ENCODE assay signal across 12 mouse cellular contexts in genomic region chr2:45088435-45089250, GRCm38 (mm10). TPM values are rescaled to one million over a fixed set of nuclear protein-coding genes. Genes with fewer than 3 reads are reported as not detected.
DNase-seq lines count a peak whose midpoint lies in the region; ATAC-seq and TF ChIP-seq lines count a peak whose summit lies in the region.
"Had no signal": no experiment of that assay in that cellular context is flagged by ENCODE, and none has a peak within 500 bp of the region (broad histone marks: within the 10 kb centered on the region; RNA-seq: fewer than 3 reads in every experiment).

No protein-coding gene starts in this region.

- DNase-seq in heart, embryonic 10.5 days (ENCODE audit: low spot score), result no peak
- no peak for DNase-seq in heart, adult 8-10 months (ENCODE audit: low spot score)
- no peak for DNase-seq in testis, postnatal 14 days (ENCODE audit: low spot score)
- no peak for DNase-seq in thymus, postnatal 10 days (ENCODE audit: low spot score in 2 of 2)
- DNase-seq in B cell, adult 2 months, result no peak
- no peak for DNase-seq in urinary bladder, postnatal 10 days (ENCODE audit: low spot score)
- DNase-seq: cerebellum, postnatal 14 days; layer of hippocampus, adult 9-11 months had no signal

- WGBS in heart, embryonic 10.5 days, result 39% methylated on average over 15 of the region's 15 CpGs

- 0 out of 2 replicates have a peak, but pooled peaks have one; percentile 17 for ATAC-seq in megakaryocyte-erythroid progenitor cell, adult 5-6 weeks (replicated peaks; ENCODE audit: low FRiP score, low TSS enrichment, poor library complexity, severe bottlenecking)

- no peaks in the 10 kb centered on the region for H3K36me3 ChIP-seq in heart, embryonic 10.5 days
- H3K36me3 ChIP-seq in testis, adult 2 months (ENCODE audit: control insufficient read depth, insufficient read depth, low read length), result no peaks in the 10 kb centered on the region

- H3K4me3 ChIP-seq in heart, embryonic 10.5 days, result no peak overlapping the region
- H3K4me3 ChIP-seq in testis, adult 2 months (ENCODE audit: control insufficient read depth, low read depth, low read length), result no peak overlapping the region
- H3K4me3 ChIP-seq: megakaryocyte, embryonic 14.5 days had no signal

- H3K9me3 ChIP-seq in heart, embryonic 10.5 days, result no peaks in the 10 kb centered on the region
- H3K9me3 ChIP-seq: megakaryocyte, embryonic 14.5 days had no signal

- TF ChIP-seq CTCF in testis, adult 2 months (IDR thresholded peaks at IDR 0.05; ENCODE audit: control insufficient read depth, insufficient read depth, insufficient replicate concordance, low read depth, low read length), result no peak

- TF ChIP-seq POLR2A in testis, adult 2 months (IDR thresholded peaks at IDR 0.05; ENCODE audit: control insufficient read depth, low read depth, low read length), result no peak

- 0 out of 2 replicates have a peak overlapping the region, but pooled peaks have one; percentile 47 for H3K27ac ChIP-seq in heart, embryonic 10.5 days
- H3K27ac ChIP-seq in testis, adult 2 months (ENCODE audit: control insufficient read depth, insufficient read depth, low read depth, low read length), result peak overlapping the region; percentile 42
- H3K27ac ChIP-seq: liver, embryonic 14.5 days had no signal

- H3K27me3 ChIP-seq in heart, embryonic 10.5 days (ENCODE audit: insufficient read depth, poor library complexity, severe bottlenecking), result no peaks in the 10 kb centered on the region
- H3K27me3 ChIP-seq in testis, adult 2 months (ENCODE audit: control insufficient read depth, insufficient read depth, low read length), result no peaks in the 10 kb centered on the region
- H3K27me3 ChIP-seq: megakaryocyte, embryonic 14.5 days had no signal

- peaks cover 47% of the 10 kb centered on the region for H3K4me1 ChIP-seq in heart, embryonic 10.5 days
- H3K4me1 ChIP-seq in testis, adult 2 months (ENCODE audit: control insufficient read depth, insufficient read depth, low read length), result peaks cover 3% of the 10 kb centered on the region

RNA-seq across cellular contexts. Expression of gene Zeb2, which starts 28.6 kb away (rescaled TPM):
- polyA plus RNA-seq in heart, embryonic 10.5 days (2016; fragmentation: Nextera tagmentation; extraction: Ambion mirVana), result 22.8 and 25.1 TPM in 2 replicates
- 10 to 100 TPM; 41.1 to 54.9 (median 50.8) TPM for total RNA-seq in heart, adult 8-10 months (2022)
- polyA plus RNA-seq in testis, adult 2 months (2012; rRNA removed), result 3.2 and 4.2 TPM in 2 replicates
- total RNA-seq in megakaryocyte-erythroid progenitor cell, adult 5-6 weeks (2014; fragmentation: Nextera tagmentation), result 118 and 125 TPM in 2 replicates
- 113 and 119 TPM in 2 replicates for total RNA-seq in megakaryocyte-erythroid progenitor cell, adult 5-6 weeks (2017)
